Mouse (Mus musculus) heart, adult 9 months (tissue): ENCODE measurements around the gene Pdgfra.

Experiments used
- DNase-seq, 2 experiments: peaks; one replicate each; pipeline ENCODE4 v3.0.0; 2022; ENCODE audit warnings: low spot score in 2 of 2

The Pdgfra gene

DNA sequence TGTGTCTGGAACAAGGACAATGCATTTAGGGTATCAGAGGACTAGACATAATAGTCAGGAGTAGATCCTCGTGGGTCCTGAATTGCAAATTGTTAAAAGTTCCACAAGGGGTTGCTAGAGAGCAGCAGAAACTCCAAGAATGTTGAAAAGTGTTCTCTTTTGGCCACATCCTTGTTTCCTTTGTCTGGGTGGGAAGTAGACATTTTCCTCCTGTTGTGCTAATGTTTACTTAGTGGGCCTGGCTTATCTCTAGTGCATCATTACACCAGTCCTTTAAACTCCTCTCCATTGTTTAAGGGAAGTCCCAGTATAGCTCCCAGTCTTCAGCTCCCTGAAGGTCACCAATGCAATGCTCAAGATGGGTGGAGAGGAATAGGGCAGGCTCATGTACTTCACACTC lies 57.9 kb downstream of the Pdgfra start:
- peak in 1 of 2 experiments; percentile 11 for DNase-seq

DNA sequence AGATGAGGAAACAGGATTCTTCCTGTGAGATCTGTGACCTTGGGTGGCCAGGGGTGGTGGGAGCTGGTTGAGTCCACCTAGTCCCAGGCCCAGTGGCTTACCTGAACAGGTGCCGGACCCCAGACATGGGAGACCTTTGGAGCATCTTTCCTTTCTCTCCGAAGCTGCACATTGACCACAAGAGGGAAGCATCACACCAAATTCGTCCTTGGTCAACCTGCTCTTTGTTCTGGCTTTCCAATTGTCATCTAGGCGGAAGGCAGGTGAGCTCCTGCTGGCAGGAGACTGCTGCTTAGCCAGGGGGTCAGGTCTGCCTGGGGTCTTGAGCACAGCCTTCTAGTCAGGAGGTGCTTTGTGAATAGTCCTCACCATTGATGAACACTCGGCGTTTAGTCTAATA lies 62.4 kb downstream of the Pdgfra start:
- DNase-seq, result no peak

DNA sequence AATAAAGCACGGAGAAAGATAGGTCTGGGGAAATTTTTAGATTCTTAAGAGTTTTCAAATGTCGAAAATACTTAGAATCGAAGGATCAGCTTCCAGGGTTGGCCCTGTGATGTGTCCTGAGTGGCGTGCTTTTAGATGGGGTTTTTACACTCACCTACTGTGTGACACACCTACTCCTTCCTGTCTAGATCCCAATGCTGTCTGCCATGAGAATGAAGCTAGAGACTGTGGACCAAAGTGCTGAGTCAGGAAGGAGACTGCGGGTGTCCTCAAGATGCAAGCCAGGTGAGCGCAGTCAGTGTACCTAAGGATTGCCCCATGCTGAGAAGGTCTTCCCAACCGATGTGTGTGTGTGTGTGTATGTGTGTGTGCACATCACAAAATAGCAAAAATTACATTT lies 62.8 kb downstream of the Pdgfra start:
- no peak for DNase-seq

DNA sequence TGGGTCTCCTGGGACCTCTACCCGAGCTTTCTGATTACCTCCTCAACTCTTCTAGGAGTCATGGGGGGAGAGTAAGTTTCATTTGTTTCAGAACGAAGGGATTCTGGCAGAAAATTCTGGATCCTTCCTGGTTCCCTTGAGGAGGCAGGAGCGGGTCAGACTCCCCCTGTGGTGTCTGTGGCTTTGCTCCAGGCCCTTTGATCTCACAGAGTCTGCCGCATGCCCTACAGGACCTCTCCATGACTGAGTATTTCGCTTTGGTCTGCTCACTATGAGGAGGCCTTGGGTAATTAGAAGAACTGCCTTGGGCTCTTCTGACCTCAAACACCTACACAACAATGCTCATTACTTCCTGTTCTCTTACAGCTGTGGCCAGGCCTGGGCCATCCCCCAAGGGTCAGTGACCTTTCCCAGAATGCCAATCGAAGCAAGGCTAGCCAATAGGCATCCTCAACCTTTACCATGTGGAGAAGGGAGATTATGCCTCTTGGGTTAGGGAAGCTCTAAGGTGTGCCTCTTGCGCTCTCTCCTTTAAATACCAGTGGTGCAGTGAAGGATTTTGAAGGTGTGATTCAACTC lies 63.7 kb downstream of the Pdgfra start:
- no peak for DNase-seq

DNA sequence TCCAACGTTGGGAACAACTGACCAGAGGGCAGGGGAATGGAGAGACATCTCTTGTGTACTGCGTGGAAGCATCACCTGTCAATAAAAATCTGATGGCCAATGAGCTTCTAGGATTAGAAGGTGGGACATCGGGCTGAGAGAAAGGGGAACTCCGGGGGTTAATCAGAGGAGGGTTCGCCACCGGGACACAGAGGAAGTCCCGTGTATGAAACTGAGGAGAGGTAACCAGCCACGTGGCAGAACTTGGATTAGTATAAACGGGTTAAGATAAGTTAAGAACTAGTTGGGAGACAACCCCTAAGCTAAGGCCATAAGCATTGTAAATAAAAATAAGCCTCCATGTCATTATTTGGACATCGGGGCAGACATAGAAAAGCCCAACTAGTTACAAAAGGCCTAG lies 69.5 kb downstream of the Pdgfra start:
- no peak for DNase-seq

DNA sequence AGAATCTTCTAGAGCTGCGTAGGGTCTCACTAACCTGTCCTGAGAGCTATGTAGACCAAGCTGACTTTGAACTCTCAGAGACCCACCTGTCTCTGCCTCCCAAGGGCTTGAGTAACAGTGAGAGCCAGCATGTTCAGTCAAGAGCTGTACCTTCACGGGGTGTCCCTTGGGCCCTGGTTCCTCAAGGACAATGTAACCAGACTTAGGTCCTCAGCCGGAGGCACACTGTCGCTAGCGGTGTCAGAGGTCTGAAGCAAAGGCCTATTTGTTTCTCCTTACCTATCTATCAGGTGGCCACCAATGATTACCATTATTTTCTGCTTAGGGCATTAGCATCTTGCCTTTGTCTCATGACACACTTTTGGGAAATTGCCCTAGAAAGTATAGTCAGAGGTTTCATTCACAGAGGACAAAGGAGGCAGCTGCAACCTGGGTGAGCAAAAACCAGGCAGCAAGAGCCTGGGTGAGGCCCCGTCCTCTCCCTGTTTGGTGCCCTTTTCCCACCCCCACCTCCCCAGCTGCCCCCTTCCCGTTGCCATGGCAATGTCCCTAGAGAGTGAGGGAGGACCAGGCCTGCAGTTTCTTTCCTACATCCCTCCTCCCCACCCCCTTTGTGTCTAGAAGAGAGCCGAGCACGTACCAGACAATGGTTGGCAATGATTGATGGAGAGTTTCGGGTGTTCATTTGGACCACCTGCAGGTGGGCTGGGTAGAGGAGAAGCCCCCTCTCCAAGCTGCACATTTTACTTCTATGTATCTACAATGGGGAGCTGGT lies 70.6 kb downstream of the Pdgfra start:
- no peak for DNase-seq

DNA sequence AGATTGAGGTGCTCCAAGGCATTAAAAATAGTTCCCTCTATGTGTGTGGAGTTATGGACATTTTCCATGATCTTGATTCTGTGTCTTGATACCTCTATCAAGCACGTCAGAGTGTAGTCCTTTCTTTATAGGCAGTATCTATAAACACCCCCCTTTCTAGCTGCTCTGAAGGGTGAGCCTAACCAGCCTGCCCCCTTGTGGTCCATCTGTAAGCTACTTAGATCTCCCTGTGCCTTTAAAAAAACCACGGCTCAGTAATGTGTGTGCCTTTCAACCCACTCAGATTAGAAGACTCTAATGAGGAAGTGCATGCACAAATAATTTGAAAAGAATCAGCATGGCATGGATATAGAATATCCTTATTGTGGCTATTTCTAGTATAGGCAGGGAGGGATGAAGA lies 86.3 kb downstream of the Pdgfra start:
- DNase-seq, result no peak

DNA sequence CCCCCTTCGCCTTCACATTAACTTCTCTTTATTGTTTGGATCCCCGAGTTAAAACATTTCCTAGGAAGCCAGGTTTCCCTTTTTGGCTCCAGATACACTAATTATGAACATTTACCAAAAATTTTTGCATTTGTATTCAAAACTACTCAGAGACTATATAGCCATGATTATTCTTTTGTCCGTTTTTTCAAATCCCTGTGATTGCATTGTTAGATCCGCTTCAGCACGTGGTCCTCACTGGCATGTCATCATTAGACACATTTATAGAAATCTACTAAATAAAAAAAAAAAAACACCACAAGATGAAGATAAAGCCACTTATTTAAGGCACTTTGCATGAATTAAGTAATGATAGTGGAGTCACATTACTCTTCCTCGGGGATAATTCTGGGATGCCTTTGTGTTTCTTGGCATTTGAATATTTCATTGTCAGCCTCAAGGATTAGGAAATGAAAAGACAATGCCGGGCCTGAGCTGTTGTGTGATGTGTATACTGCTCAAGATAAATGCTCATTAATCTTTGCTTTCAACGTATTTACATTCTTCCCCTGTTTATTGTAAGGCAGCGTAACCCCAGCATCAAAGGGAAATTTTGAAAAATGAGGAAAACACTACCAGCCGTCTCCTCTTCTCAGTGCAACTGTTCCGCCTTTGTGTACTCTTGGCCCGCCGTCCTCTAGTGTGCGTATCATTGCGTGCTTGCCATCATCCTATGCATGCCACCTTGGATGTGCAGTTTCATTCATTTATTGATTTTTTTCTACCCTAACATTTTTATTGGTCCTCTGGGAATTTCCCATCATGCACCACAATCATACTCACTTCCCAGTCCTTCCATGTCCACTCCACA lies 87.1 kb downstream of the Pdgfra start:
- no peak for DNase-seq

DNA sequence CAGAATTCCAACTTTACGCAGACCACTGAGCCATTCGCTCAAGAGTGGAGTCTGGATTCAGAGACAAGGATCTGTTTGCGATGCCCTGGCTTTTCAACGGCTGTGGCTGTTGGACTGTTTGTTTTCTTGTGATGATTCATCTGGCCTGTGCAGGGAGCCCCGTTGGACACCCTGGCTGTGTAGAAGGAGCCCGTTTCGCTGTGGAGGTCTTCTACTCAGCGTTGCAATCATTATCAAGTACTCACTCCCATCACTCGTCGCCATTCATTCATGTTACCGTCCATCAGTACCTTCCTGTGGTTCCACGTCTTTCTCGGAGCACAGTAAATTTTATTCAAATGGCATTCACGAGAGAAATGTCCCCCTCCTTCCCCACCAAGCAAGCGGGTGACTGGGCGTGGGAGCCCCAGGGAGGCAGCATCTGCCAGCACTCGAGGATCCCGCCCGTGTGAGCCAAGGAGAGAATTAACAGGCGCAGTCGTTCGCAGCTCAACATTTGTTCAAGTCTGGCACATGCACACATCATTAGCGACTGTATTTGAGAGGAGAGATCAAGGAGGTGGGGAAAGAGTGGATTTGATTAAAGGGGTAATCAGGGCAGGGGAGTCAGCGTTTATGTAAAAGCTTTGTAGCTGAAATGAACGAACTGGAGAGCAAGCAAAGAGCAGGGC lies 95.1 kb downstream of the Pdgfra start:
- no peak for DNase-seq
